Mouse (Mus musculus): ENCODE measurements around the gene Baiap2. TPM values are rescaled to one million over a fixed set of nuclear protein-coding genes. Genes with fewer than 3 reads are reported as not detected.

Gene Baiap2
- 100 to 1,000 TPM; 257 to 261 TPM for total RNA-seq (2021)
- long read RNA-seq, full-length matches to known transcripts, result 305 of 386 reads
- long read RNA-seq, partial matches to known transcripts, result 52 of 386 reads
- long read RNA-seq, other reads (novel, unspliced or antisense), result 29 of 386 reads

DNA sequence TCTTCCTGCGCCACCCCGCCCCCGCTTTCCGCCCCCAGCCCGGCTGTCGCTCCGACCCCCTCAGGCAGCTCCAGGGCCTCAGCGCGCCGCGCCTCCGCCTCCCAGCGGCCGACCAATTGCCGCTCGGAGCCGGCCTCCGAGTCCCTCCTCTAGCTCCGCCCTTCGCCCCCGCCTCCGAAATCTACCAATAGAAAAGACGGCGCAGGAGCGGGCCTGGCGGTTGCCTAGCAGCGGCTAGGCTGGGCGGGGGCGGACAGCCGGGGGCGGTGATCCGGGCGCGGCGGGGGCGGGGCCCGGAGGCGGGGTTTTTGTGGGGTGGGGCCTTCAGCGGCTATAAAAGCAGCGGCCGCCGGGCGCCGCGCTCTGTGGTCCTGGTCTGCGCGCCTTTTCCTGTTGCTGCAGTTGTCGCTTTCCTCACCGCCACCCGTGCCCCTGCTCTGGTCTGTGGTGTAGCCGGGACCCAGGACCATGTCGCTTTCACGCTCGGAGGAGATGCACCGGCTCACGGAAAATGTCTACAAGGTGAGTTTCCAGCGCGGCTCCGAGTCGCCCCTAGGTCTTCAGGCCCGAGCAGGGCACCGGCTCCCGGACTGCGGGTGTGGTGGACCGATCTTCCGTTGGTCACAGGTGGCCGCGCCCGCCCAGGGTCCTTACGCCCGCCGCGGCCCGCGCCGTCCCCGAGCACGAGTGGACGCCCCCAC lies at the start of gene Baiap2:
TSS of gene Baiap2 (plus strand) at position 37 of the 701 bp plus-strand sequence.
- peak; percentile 98 for DNase-seq (ENCODE audit: low spot score in 2 of 2)

DNA sequence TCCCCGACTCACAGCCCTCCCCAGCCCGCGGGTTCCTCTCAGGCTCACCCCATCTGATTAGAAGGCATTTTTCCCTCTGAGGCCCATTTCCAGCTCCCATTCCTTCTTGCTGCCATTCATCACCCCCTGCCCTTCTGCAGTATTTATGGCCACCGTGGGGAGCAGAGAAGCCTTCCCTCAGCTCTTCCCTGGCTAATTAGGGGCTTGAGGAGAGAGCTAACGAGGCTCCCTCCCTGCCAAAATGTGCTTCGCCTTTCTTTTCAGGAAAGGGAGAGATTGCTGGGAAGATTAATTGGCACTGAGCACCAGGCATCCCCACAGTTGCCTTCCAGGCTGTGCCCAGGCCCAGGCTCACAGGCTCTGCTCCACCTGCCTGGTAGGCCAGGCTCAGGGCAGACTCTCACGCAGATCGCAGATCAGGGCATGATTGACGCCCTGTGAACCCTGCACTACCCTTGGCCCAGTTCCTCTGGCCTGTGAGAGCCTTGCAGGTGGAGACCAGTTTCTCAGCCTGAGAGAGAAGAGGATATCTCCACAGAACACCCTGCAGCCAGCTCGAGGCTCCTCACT lies 48.8 kb upstream of the Baiap2 start:
- no peak for DNase-seq (ENCODE audit: low spot score in 2 of 2)

GRCm38 (mm10) chr11:119894634-119895033 lies 47.9 kb upstream of the Baiap2 start:
- DNase-seq (ENCODE audit: low spot score in 2 of 2), result no peak

- no peak for DNase-seq (ENCODE audit: low spot score in 2 of 2)
Observed at GRCm38 (mm10) chr11:119897041-119897440, 45.5 kb upstream of the Baiap2 start.

DNA sequence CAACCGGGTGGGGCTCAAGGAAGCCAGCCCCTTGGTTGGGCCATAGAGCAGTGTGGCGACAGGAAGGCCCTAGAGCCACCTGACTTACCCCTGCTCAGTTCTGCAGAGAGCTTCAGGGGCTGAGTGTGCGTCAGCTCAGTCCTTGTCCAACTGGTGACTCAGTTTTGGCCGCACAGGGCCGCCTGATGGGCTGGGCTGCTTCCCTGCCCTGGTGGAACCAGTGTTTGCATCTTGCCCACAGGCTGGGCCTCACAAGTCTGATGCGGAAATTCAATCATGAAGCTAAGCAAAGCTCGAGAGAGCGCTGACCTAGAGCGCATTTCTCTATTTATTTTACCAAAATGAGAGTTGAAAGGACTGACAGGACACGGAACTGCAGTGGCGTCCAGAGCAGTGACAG lies 43.6 kb upstream of the Baiap2 start:
- DNase-seq (ENCODE audit: low spot score in 2 of 2), result no peak

- no peak for DNase-seq (ENCODE audit: low spot score in 2 of 2)
Observed at GRCm38 (mm10) chr11:119901174-119901573, 41.4 kb upstream of the Baiap2 start.

DNA sequence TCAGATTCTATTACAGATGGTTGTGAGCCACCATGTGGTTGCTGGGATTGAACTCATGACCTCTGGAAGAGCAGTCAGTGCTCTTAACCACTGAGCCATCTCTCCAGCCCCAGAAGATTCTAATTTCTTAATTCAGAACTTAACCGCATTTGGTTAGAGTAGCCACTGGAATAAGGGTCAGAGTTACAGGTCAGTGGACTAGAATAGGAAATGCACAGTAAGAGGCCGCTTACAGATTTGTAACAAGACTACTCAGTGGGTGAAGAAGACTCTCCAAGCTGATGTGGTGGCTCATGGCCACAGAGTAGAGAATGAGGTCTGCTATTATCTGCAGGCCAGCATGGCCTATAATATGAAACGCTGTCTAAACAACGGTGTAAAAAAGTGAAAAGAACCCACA lies 39.7 kb upstream of the Baiap2 start:
- DNase-seq (ENCODE audit: low spot score in 2 of 2), result no peak

DNA sequence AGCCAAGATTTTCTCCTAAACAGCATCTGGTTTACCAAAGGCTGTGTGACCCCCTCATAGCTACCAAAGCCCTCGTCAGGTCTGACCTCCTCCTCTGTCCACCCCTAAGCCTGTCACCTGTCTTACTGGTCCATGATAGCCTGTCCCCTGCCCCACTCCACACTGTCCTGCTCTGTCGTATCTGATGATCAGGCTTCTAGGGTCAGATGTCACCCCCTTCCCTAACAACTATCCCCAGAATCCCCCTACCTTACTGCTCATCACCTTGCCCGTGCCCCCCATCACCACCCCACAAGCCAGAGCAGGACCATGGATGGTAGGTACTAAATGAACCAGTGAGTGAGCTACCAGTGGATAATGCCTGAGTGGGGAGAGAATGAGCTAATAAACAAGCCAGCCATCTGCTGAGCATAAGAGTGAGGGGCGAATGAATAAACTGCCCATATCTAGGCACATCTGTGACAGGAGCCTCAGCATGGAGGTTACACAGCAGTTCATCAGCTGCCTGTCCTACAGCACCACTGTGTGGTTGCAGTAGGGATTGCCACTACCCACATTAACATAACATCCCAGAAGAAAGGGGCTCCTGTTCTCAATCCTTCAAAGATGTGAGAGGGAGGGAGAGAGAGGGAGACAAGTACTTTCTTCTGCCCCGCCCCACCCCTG lies 37.8 kb upstream of the Baiap2 start:
- DNase-seq (ENCODE audit: low spot score in 2 of 2), result peak; percentile 67 to 91

- no peak for DNase-seq (ENCODE audit: low spot score in 2 of 2)
Observed at GRCm38 (mm10) chr11:119905794-119906193, 36.8 kb upstream of the Baiap2 start.

GRCm38 (mm10) chr11:119907006-119907650 lies 35.4 kb upstream of the Baiap2 start:
- DNase-seq (ENCODE audit: low spot score in 2 of 2), result peak in 1 of 2 experiments; percentile 72

DNA sequence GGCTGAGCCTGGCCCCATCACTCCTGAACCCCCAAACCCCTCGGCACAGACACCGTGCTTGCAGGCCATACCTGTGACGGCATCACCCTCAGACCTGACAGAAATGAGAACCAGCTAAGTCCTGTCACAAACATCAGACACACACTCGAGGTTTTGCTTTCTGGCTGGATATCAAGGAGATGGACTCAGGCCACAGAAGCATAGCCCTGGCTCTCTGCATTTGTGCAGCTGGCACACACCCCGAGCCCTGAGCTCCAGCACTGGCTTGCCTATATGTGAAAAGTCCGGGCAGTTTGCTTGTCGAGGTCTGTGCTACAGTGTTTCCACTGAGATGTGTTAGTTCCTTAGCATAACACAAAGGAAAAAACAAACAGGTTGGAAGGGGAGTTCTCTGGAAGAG lies 34.9 kb upstream of the Baiap2 start:
- no peak for DNase-seq (ENCODE audit: low spot score in 2 of 2)

GRCm38 (mm10) chr11:119909436-119909835 lies 33.1 kb upstream of the Baiap2 start:
- peak; percentile 55 to 83 for DNase-seq (ENCODE audit: low spot score in 2 of 2)

DNA sequence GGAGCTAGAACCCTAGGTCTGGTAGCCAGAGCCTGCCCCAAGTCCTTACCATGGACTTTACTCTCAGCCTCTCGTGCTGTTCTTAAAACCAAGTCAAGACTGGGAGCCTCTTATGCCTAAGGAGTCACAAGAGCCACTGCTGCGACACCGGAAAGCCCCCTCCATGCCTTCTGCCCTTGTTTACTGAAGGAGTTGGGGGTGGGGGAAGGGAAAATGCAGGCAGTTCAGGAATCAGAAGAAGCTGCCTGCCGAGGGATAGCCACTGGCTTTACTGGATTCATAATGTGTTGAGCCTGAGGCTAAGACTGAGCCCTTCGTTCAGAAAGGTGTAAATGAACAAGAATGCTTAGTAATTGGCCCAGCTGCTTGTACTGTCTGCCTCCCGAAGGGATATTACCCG lies 29.7 kb upstream of the Baiap2 start:
- no peak for DNase-seq (ENCODE audit: low spot score in 2 of 2)

DNA sequence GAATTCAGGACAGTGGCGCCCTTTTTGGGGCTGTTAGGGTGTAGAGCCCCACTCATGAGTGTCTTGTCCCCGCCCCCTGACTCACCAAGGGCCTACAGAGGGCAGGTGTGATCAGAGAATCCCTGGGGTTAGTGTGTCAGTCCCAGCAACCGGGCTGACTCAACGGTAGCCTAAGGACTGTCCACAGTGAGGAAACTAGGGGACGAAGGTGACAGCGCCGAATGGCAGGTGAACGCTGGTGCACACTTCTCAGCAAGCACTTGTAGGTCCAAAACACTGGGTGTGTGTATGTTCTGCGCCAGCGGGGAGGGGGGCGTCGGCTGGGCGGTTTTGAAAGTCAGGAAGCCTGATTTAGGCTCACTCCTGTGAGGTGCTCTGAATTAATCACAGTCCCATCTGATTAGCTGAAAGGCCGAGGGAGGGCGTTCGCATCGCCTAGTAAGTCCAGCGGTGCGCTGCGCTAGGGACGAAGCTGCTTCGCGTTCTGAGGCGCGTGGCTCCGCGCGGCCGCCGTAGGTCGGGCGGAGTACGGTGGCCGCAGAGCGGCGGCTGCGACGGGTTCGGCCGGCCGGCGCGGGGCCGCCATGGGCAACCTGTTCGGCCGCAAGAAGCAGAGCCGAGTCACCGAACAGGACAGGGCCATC lies 29.1 kb upstream of the Baiap2 start, which contains the start of gene Chmp6:
TSS of gene Chmp6 (plus strand) at position 151 of the 644 bp plus-strand sequence.
- DNase-seq (ENCODE audit: low spot score in 2 of 2), result peak; percentile 83 to 94

DNA sequence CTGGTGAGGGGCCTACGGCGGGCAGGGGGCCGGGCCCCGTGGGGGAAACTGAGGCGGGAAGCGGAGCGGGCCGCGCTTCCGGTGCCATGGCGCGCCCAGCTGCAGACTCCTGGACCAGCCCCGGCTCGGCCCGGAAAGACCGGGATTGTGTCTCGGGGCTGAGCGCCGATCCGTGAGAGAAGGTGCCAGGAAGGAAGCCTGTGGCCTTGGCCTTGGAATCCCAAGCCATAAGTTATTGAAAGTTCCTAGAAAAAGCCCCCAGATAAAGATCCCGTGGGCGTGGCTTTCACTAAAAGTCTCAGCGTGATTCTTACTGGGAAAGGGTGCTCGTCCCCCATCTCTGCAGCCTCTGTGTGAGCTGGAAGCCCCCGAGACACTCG lies 28.6 kb upstream of the Baiap2 start:
- no peak for DNase-seq (ENCODE audit: low spot score in 2 of 2)

DNA sequence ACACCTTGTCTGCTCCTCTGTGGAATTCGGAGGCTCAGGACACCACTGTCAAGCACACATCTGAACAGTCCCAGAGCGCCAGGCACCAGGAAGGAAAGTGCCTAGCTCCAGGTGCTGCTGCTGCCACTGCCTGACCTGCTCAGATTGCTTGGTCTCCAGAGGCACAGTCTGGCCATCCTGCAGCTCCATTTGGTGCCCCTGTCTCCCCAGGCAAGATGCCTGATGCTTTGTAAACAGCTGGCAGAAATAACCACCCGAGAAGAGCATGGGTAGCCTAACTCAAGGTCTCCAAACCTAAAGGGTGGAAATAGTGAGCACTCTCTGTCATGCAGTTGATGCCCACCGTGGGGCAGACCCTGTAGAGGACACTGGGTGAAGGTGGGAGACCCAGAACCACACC lies 28.2 kb upstream of the Baiap2 start:
- no peak for DNase-seq (ENCODE audit: low spot score in 2 of 2)

GRCm38 (mm10) chr11:119915666-119916065 lies 26.9 kb upstream of the Baiap2 start:
- DNase-seq (ENCODE audit: low spot score in 2 of 2), result no peak

DNA sequence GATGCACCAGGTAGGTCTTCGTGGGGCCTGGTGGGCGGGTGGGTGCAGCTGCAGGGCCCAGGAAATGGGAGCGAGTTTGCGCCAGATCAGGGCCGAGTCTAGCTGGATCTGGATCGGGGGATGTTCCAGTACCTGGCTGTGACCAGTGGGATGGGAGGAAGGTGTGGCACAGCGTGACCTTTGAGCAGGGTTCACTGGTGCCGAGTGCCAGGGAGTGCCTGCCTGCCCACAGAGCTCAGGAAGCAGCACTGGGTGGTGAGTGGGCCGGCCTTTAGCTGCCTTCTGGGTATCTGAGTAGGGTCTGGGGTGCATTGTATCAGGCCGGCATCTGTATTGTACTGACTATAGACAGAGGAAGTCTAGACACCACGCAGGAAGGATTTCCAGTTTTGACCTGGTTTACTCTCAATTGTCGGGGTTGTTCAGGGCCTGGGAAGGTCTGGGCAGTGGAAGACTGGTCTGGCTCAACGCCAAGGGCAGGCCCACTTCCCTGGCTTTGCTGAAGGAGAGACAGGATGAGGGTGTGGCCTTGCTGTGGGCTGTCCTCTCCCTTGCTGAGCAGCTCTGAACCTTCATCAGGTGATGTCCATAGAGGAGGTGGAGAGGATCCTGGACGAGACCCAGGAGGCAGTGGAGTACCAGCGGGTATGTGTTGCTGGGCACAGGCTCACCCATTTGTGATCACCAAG lies 26.3 kb upstream of the Baiap2 start:
- no peak for DNase-seq (ENCODE audit: low spot score in 2 of 2)

DNA sequence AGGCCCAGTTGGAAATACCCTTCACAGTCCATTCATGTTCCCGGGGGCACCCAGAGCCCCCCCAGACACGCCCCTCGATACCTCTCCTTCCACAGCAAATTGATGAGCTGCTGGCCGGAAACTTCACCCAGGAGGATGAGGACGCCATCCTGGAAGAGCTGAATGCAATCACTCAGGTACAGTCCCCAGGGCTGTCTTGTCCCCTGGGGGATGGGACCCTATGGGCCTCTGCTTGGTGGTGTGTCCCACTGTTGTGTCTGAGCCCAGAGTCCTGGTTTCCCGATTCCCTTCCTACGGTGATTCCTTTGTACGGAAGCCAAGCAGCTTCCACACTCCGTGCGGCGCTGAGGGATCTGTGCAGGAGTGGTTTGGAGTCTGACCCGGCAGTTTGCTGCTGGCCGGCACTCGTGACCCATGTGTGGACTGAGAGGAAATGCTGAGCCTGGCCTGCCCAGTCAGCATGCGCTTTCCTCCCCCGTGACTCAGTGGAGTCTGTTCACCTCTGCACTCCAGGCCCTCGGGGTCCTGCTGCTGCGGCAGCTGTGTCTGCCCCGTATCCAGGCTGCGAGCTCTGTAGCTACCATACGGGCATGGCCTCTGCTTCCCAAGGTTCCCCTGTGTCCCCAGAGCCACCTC lies 25.6 kb upstream of the Baiap2 start:
- DNase-seq (ENCODE audit: low spot score in 2 of 2), result no peak

DNA sequence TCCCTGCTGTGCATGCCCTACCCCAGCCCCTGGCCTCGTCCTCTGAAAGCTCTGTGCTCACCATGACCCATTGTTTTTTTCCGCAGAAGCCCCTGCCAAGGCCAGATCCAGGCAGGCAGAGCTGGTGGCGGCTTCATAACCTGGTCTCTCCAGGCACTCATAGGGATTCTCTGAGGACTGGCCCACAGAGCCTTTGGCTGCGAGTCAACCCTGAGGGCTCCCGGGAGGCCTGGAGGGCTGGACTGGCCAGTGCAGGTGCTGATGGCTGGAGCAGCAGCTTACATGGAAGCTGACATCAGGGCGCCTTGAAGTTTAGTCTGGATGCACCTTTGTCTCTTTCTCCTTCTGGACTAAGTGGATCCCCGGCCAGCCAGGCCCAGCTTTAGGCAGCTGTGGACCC lies 24.0 kb upstream of the Baiap2 start:
- no peak for DNase-seq (ENCODE audit: low spot score in 2 of 2)

Data from layer of hippocampus, adult 18-20 months (tissue).